Mouse (Mus musculus): ENCODE results near the gene Cfb. TPM values are rescaled to one million over a fixed set of nuclear protein-coding genes. Genes with fewer than 3 reads are reported as not detected.
A peak's percentile ranks its signal among the peaks of the same experiment; 100 is the strongest.
"Not testable (repeated sequence)": the region's sequence is repeated elsewhere in the genome, so short reads cannot be mapped to it uniquely, and the experiment has no call there.

Cfb gene
- polyA plus RNA-seq (2012; rRNA removed), result 22.4 and 71.5 TPM in 2 replicates

DNA sequence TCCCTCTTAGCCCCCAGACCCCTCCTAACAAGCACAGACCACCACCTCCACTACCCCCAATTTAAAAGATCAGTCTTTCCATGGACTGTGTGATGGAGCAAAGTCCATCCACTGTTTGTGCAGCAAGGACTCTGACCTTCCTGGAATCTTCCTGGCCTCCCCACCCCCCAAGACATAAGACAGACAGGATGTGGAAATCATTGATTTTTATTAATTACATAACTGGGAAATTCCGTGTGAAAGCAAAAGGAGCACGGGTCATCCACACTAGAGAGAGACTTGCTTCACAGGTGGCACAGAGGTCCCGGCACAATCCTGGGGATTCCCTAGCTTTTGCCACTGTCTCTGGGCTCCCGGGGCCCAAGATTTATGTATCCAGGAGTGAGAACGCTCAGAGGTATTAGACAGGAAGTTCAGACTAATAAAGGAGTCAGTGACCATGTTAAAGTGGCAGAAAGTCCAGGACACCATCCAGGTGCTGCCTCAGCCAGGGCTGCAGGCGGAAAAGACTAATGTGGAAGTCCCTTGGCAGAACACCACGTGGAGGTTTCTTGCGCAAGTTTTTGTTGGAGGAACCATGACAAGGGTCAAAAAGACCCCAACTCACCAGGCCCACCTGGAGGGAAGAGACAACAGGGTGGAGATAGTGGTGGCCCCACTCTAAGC, at the start of gene Cfb:
Gene Cfb (minus strand): TSS at position 103 of the 666 bp plus-strand sequence.
- Histone ChIP-seq H3K4me3 (ENCODE audit: low read depth, low read length) (peak within 1 kb of the TSS; percentile 62), H3K27me3 (ENCODE audit: control insufficient read depth, insufficient read depth, low read length) (no peaks in the 10 kb centered on the region), H3K4me1 (ENCODE audit: control insufficient read depth, insufficient read depth, insufficient read length, low read length) (peaks cover 29% of the 10 kb centered on the region; the same call in 1 of the 2 replicates), H3K27ac (ENCODE audit: insufficient read depth, low read depth, low read length) (peak within 1 kb of the TSS; percentile 97), H3K36me3 (ENCODE audit: control insufficient read depth, insufficient read depth, low read length) (peaks cover 21% of the 10 kb centered on the region)
- TF ChIP-seq POLR2A (IDR thresholded peaks at IDR 0.05; ENCODE audit: low read depth, low read length), result no peak
- 0 out of 2 replicates have a peak, but pooled peaks have one; percentile 8 for TF ChIP-seq CTCF (IDR thresholded peaks at IDR 0.05; ENCODE audit: extremely low read depth, insufficient read length, insufficient replicate concordance, low read depth, low read length)
- WGBS, result 15% methylated on average over 8 of the region's 8 CpGs

- Histone ChIP-seq H3K4me3 (ENCODE audit: low read depth, low read length) (no peak overlapping the region), H3K27ac (ENCODE audit: insufficient read depth, low read depth, low read length) (no peak overlapping the region), H3K27me3 (ENCODE audit: control insufficient read depth, insufficient read depth, low read length) (no peaks in the 10 kb centered on the region), H3K4me1 (ENCODE audit: control insufficient read depth, insufficient read depth, insufficient read length, low read length) (peaks cover 22% of the 10 kb centered on the region), H3K36me3 (ENCODE audit: control insufficient read depth, insufficient read depth, low read length) (peaks cover 61% of the 10 kb centered on the region)
- TF ChIP-seq POLR2A (IDR thresholded peaks at IDR 0.05; ENCODE audit: low read depth, low read length), result peak; percentile 27; the same call in 1 of the 2 replicates
- peak; percentile 94 for TF ChIP-seq CTCF (IDR thresholded peaks at IDR 0.05; ENCODE audit: extremely low read depth, insufficient read length, insufficient replicate concordance, low read depth, low read length)
- 21% methylated on average over 5 of the region's 5 CpGs for WGBS
These were observed 49.6 kb upstream of the Cfb start for GRCm38 (mm10) chr17:34911945-34912351.

GRCm38 (mm10) chr17:34910982-34911381, 48.7 kb upstream of the Cfb start:
- 36% methylated on average over 10 of the region's 10 CpGs for WGBS
- peak overlapping the region; percentile 76 for H3K27ac ChIP-seq (ENCODE audit: insufficient read depth, low read depth, low read length)
- H3K4me1 ChIP-seq (ENCODE audit: control insufficient read depth, insufficient read depth, insufficient read length, low read length), result peaks cover 22% of the 10 kb centered on the region
- no peak for TF ChIP-seq POLR2A (IDR thresholded peaks at IDR 0.05; ENCODE audit: low read depth, low read length)
- no peak for TF ChIP-seq CTCF (IDR thresholded peaks at IDR 0.05; ENCODE audit: extremely low read depth, insufficient read length, insufficient replicate concordance, low read depth, low read length)
- H3K27me3 ChIP-seq (ENCODE audit: control insufficient read depth, insufficient read depth, low read length), result no peaks in the 10 kb centered on the region
- H3K4me3 ChIP-seq (ENCODE audit: low read depth, low read length), result peak overlapping the region; percentile 7; the same call in 1 of the 2 replicates
- H3K36me3 ChIP-seq (ENCODE audit: control insufficient read depth, insufficient read depth, low read length), result peaks cover 71% of the 10 kb centered on the region

DNA sequence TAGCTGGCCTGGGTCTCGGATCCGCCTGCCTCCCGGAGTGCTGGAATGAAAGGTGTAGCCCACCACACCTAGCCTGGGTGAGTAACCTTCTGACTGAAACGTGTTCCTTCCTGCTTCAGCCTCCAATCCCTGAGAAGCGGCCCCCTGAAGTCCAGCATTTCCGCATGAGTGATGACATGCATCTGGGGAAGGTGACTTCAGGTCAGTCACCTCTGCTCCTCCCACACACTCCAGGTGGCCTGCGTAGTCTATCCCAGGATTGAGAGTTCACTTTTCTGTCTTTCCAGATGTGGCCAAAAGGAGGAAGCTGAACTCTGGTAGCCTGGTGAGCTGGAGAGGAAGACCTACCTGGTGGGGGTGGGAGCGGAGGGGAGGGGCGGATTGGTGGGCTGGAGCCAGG, 40.6 kb upstream of the Cfb start:
- H3K36me3 ChIP-seq (ENCODE audit: control insufficient read depth, insufficient read depth, low read length), result peaks cover 58% of the 10 kb centered on the region
- H3K4me1 ChIP-seq (ENCODE audit: control insufficient read depth, insufficient read depth, insufficient read length, low read length), result no peaks in the 10 kb centered on the region; the same call in 1 of the 2 replicates
- WGBS, result 89% methylated on average over 9 of the region's 9 CpGs

GRCm38 (mm10) chr17:34901948-34902347, 39.6 kb upstream of the Cfb start:
- H3K36me3 ChIP-seq (ENCODE audit: control insufficient read depth, insufficient read depth, low read length), result peaks cover 48% of the 10 kb centered on the region
- H3K27me3 ChIP-seq (ENCODE audit: control insufficient read depth, insufficient read depth, low read length); H3K4me1 ChIP-seq (ENCODE audit: control insufficient read depth, insufficient read depth, insufficient read length, low read length); H3K4me3 ChIP-seq (ENCODE audit: low read depth, low read length); H3K27ac ChIP-seq (ENCODE audit: insufficient read depth, low read depth, low read length): not testable (repeated sequence)
- WGBS, result 85% methylated on average over 9 of the region's 10 CpGs

More for the DNA sequence above, 40.6 kb upstream of the Cfb start:
- Histone ChIP-seq H3K27me3 (ENCODE audit: control insufficient read depth, insufficient read depth, low read length) (no peaks in the 10 kb centered on the region), H3K27ac (ENCODE audit: insufficient read depth, low read depth, low read length) (no peak overlapping the region), H3K4me3 (ENCODE audit: low read depth, low read length) (no peak overlapping the region)
- TF ChIP-seq CTCF (IDR thresholded peaks at IDR 0.05; ENCODE audit: extremely low read depth, insufficient read length, insufficient replicate concordance, low read depth, low read length), result no peak
- no peak for TF ChIP-seq POLR2A (IDR thresholded peaks at IDR 0.05; ENCODE audit: low read depth, low read length)

GRCm38 (mm10) chr17:34900826-34901225, 38.5 kb upstream of the Cfb start:
- H3K4me3 ChIP-seq (ENCODE audit: low read depth, low read length); H3K27me3 ChIP-seq (ENCODE audit: control insufficient read depth, insufficient read depth, low read length); H3K27ac ChIP-seq (ENCODE audit: insufficient read depth, low read depth, low read length); H3K4me1 ChIP-seq (ENCODE audit: control insufficient read depth, insufficient read depth, insufficient read length, low read length): not testable (repeated sequence)
- peaks cover 37% of the 10 kb centered on the region for H3K36me3 ChIP-seq (ENCODE audit: control insufficient read depth, insufficient read depth, low read length)

- peaks cover 11% of the 10 kb centered on the region for H3K4me1 ChIP-seq (ENCODE audit: control insufficient read depth, insufficient read depth, insufficient read length, low read length)
- H3K27ac ChIP-seq (ENCODE audit: insufficient read depth, low read depth, low read length), result peak overlapping the region; percentile 84
- no peaks in the 10 kb centered on the region for H3K27me3 ChIP-seq (ENCODE audit: control insufficient read depth, insufficient read depth, low read length)
- H3K4me3 ChIP-seq (ENCODE audit: low read depth, low read length), result peak overlapping the region; percentile 79
- TF ChIP-seq CTCF (IDR thresholded peaks at IDR 0.05; ENCODE audit: extremely low read depth, insufficient read length, insufficient replicate concordance, low read depth, low read length) (no peak), POLR2A (IDR thresholded peaks at IDR 0.05; ENCODE audit: low read depth, low read length) (no peak)
- under 1% methylated on average over 5 of the region's 5 CpGs for WGBS
- H3K36me3 ChIP-seq (ENCODE audit: control insufficient read depth, insufficient read depth, low read length), result peaks cover 28% of the 10 kb centered on the region
These were observed 37.5 kb upstream of the Cfb start for GRCm38 (mm10) chr17:34899890-34900243.
